Mouse (Mus musculus) C2C12 (cell line): ENCODE data around the gene Dnaja1.

Source experiments
- CTCF ChIP-seq: IDR thresholded peaks from one replicate; pipeline ENCODE4 v1.5.1; 2011; ENCODE audit not compliant: control insufficient read depth, insufficient read depth, insufficient read length
- MYOG ChIP-seq: IDR thresholded peaks from one replicate; pipeline ENCODE4 v1.6.1; 2011; ENCODE audit not compliant: control insufficient read depth, insufficient read length; ENCODE audit errors: extremely low read depth

DNA sequence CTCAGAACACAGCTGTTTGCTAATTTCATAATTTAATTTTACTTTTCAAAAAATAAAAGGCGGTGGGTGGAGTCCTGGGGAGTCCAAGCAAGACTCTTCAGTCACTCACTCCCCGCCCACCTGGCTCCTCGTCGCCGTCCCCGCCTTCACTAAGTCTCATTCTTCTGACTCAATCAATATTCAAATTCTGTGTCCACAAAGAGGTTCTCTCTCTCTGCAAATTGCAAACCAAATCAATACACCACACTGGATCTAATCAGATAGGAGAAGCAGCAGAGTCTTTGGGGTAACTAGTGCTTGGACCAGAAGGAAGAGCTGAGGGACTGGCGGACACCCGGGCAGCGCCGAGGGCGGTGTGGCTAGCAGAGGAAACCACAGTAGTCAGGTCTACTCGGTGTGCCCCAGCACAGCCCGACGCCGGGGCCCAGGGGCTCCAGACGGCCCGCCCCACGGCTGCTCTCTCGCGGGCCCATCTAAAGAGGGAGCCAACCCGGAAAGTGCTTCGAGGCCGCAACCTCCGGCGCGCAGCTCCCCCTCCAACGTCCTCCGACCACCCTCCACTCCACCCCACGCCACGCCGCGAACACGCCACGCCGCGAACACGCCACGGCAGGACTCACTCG is 35.3 kb downstream of the Dnaja1 start:
- TF ChIP-seq MYOG (no peak), CTCF (no peak)
